In the genomic region with DNA sequence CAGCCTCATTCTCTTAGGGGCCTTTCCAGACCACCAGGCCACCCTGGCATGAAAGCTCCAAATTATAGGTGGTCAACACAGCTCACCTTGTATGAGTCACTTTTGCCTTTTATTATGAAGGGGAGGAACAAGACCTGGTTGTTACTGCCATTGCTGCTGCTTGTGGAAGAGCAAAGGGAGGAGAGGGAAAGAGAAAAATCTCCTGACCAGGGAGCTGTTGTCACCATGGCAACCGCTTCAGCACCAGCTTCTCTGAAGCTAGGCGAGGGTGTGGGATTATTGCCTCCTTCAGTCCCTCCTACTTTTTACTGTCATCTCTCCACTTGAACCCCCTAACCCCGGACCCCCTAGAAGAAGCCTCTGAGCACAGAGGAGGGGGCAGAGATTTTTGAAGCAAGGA, we compare ENCODE assay signal across 16 mouse cellular contexts. TPM values are rescaled to one million over a fixed set of nuclear protein-coding genes. Genes with fewer than 3 reads are reported as not detected.
A peak's percentile ranks its signal among the peaks of the same experiment; 100 is the strongest.
DNase-seq lines count a peak whose midpoint lies in the region; ATAC-seq and TF ChIP-seq lines count a peak whose summit lies in the region.
"Had no signal": no experiment of that assay in that cellular context is flagged by ENCODE, and none has a peak within 500 bp of the region (broad histone marks: within the 10 kb centered on the region; RNA-seq: fewer than 3 reads in every experiment).

No protein-coding gene starts in this region.

- H3K4me3 ChIP-seq in forebrain, postnatal 0 days (ENCODE audit: low read depth, low read length): no peak overlapping the region
- no peak overlapping the region for H3K4me3 ChIP-seq in neural tube, embryonic 14.5 days (ENCODE audit: low read depth, low read length)
- H3K4me3 ChIP-seq: limb, embryonic 15.5 days had no signal

- no peaks in the 10 kb centered on the region for H3K9me3 ChIP-seq in forebrain, postnatal 0 days (ENCODE audit: low read length)
- H3K9me3 ChIP-seq in neural tube, embryonic 14.5 days (ENCODE audit: control insufficient read depth, low read length): no peaks in the 10 kb centered on the region
- H3K9me3 ChIP-seq: limb, embryonic 15.5 days had no signal

- intact Hi-C loops in left cerebral cortex, postnatal 4 days (cut with DNase I): no loop called here

- peak overlapping the region; percentile 65 for H3K4me2 ChIP-seq in forebrain, postnatal 0 days (ENCODE audit: low read depth)
- peak overlapping the region; percentile 76; the same call in 1 of the 2 replicates for H3K4me2 ChIP-seq in neural tube, embryonic 14.5 days (ENCODE audit: low read depth, low read length)
- H3K4me2 ChIP-seq: limb, embryonic 15.5 days had no signal

- H3K36me3 ChIP-seq in forebrain, postnatal 0 days (ENCODE audit: insufficient read depth): peaks cover 6% of the 10 kb centered on the region; the same call in 1 of the 2 replicates
- no peaks in the 10 kb centered on the region for H3K36me3 ChIP-seq in neural tube, embryonic 14.5 days (ENCODE audit: control insufficient read depth, insufficient read depth, low read length)
- H3K36me3 ChIP-seq: limb, embryonic 15.5 days had no signal

- no peak overlapping the region for H3K9ac ChIP-seq in forebrain, postnatal 0 days
- no peak overlapping the region for H3K9ac ChIP-seq in neural tube, embryonic 14.5 days (replicated peaks; ENCODE audit: low read depth, low read length)
- H3K9ac ChIP-seq: limb, embryonic 15.5 days had no signal

- no peak for ATAC-seq in forebrain, postnatal 0 days
- ATAC-seq in neural tube, embryonic 14.5 days (ENCODE audit: low read depth): no peak
- no peak for ATAC-seq in erythroblast, adult 5-6 weeks (replicated peaks; ENCODE audit: low FRiP score, poor library complexity, severe bottlenecking)
- ATAC-seq: lung, postnatal 0 days had no signal

- DNase-seq in left cerebral cortex, adult 18-20 months (ENCODE audit: low spot score in 2 of 2): peak; percentile 57 to 58
- DNase-seq in left cerebral cortex, postnatal 4 days: no peak
- DNase-seq in brain, embryonic 18.5 days (ENCODE audit: low read depth, low spot score): peak; percentile 43
- peak; percentile 60 for DNase-seq in forebrain, postnatal 0 days
- DNase-seq in thymus, postnatal 25 days: no peak
- DNase-seq: cerebellum, postnatal 14 days; heart, adult 18-20 months; kidney, adult 9 months; spleen, adult 18-20 months had no signal

- H3K4me1 ChIP-seq in forebrain, postnatal 0 days (ENCODE audit: insufficient read depth): peaks cover 12% of the 10 kb centered on the region
- H3K4me1 ChIP-seq in neural tube, embryonic 14.5 days (ENCODE audit: control insufficient read depth, insufficient read depth, low read length): peaks cover 10% of the 10 kb centered on the region; the same call in 1 of the 2 replicates

- 39% methylated on average over 3 of the region's 3 CpGs for WGBS in forebrain, postnatal 0 days
- WGBS in neural tube, embryonic 14.5 days: 43% methylated on average over 3 of the region's 3 CpGs

- H3K27ac ChIP-seq in forebrain, postnatal 0 days (ENCODE audit: low read depth, low read length): 0 out of 2 replicates have a peak overlapping the region, but pooled peaks have one; percentile 17
- H3K27ac ChIP-seq in neural tube, embryonic 14.5 days (ENCODE audit: low read depth, low read length): no peak overlapping the region
- H3K27ac ChIP-seq: limb, embryonic 15.5 days had no signal

- TF ChIP-seq CTCF in forebrain, postnatal 0 days (IDR thresholded peaks at IDR 0.05; ENCODE audit: low read depth): no peak

- peaks cover 6% of the 10 kb centered on the region for H3K27me3 ChIP-seq in forebrain, postnatal 0 days (ENCODE audit: insufficient read depth, low read length)
- H3K27me3 ChIP-seq in neural tube, embryonic 14.5 days (ENCODE audit: control insufficient read depth, insufficient read depth, low read length): peaks cover 13% of the 10 kb centered on the region

RNA-seq across cellular contexts. Expression of a gene that starts 1.8 kb away (rescaled TPM):
- 100 to 1,000 TPM; 525 to 560 TPM for total RNA-seq in left cerebral cortex, adult 18-20 months (2021)
- total RNA-seq in left cerebral cortex, postnatal 4 days (2021): 10 to 100 TPM; 69.1 to 73.9 TPM
- total RNA-seq in forebrain, postnatal 0 days (2014; rRNA removed): 57.1 and 58.5 TPM in 2 replicates
- polyA plus RNA-seq in forebrain, postnatal 0 days (2015; fragmentation: Nextera tagmentation; extraction: Ambion mirVana): 45.5 and 78.1 TPM in 2 replicates
- polyA plus RNA-seq in neural tube, embryonic 14.5 days (2014; fragmentation: Nextera tagmentation; extraction: Ambion mirVana): 21.7 and 43.0 TPM in 2 replicates
- not detected in 2 replicates for total RNA-seq in erythroblast, adult 5-6 weeks (2015; ENCODE audit: low replicate concordance)
- total RNA-seq in erythroblast, adult 5-6 weeks (2017; ENCODE audit: low replicate concordance): not detected in 2 replicates
- total RNA-seq: hematopoietic stem cell, adult 5-6 weeks; neutrophil, adult 5-6 weeks had no signal

RNA-seq across cellular contexts. Expression of a gene that starts 16.5 kb away (rescaled TPM):
- 10 to 100 TPM; 10.5 to 13.4 TPM for total RNA-seq in left cerebral cortex, adult 18-20 months (2021)
- total RNA-seq in left cerebral cortex, postnatal 4 days (2021): 1 to 10 TPM; 3.6 to 4.9 TPM
- total RNA-seq in forebrain, postnatal 0 days (2014; rRNA removed): 2.4 and 3.4 TPM in 2 replicates
- polyA plus RNA-seq in forebrain, postnatal 0 days (2015; fragmentation: Nextera tagmentation; extraction: Ambion mirVana): 0.26 and 0.33 TPM in 2 replicates
- 0.22 TPM in 1 of 2 replicates, not detected in the other for polyA plus RNA-seq in neural tube, embryonic 14.5 days (2014; fragmentation: Nextera tagmentation; extraction: Ambion mirVana)
- total RNA-seq in erythroblast, adult 5-6 weeks (2015; ENCODE audit: low replicate concordance): not detected in 2 replicates
- total RNA-seq in erythroblast, adult 5-6 weeks (2017; ENCODE audit: low replicate concordance): not detected in 2 replicates
- total RNA-seq: hematopoietic stem cell, adult 5-6 weeks; neutrophil, adult 5-6 weeks had no signal
- polyA plus RNA-seq: embryonic facial prominence, embryonic 14.5 days; limb, embryonic 15.5 days had no signal

RNA-seq across cellular contexts. Expression of a gene that starts 45.1 kb away (rescaled TPM):
- total RNA-seq in left cerebral cortex, adult 18-20 months (2021): 10 to 100 TPM; 22.0 to 23.4 TPM
- total RNA-seq in left cerebral cortex, postnatal 4 days (2021): 10 to 100 TPM; 30.3 to 31.5 TPM
- total RNA-seq in forebrain, postnatal 0 days (2014; rRNA removed): 28.9 and 34.2 TPM in 2 replicates
- 47.7 and 53.6 TPM in 2 replicates for polyA plus RNA-seq in forebrain, postnatal 0 days (2015; fragmentation: Nextera tagmentation; extraction: Ambion mirVana)
- polyA plus RNA-seq in neural tube, embryonic 14.5 days (2014; fragmentation: Nextera tagmentation; extraction: Ambion mirVana): 54.8 and 56.0 TPM in 2 replicates
- total RNA-seq in erythroblast, adult 5-6 weeks (2015; ENCODE audit: low replicate concordance): 5.2 and 5.6 TPM in 2 replicates
- 4.3 and 15.4 TPM in 2 replicates for total RNA-seq in erythroblast, adult 5-6 weeks (2017; ENCODE audit: low replicate concordance)

RNA-seq across cellular contexts. Expression of a gene that starts 48.5 kb away (rescaled TPM):
- 1 to 10 TPM; 3.5 to 3.9 TPM for total RNA-seq in left cerebral cortex, adult 18-20 months (2021)
- 1 to 10 TPM; 5.9 to 6.6 TPM for total RNA-seq in left cerebral cortex, postnatal 4 days (2021)
- 3.6 and 6.3 TPM in 2 replicates for total RNA-seq in forebrain, postnatal 0 days (2014; rRNA removed)
- polyA plus RNA-seq in forebrain, postnatal 0 days (2015; fragmentation: Nextera tagmentation; extraction: Ambion mirVana): 4.2 and 4.6 TPM in 2 replicates
- 3.5 and 9.3 TPM in 2 replicates for polyA plus RNA-seq in neural tube, embryonic 14.5 days (2014; fragmentation: Nextera tagmentation; extraction: Ambion mirVana)
- total RNA-seq in erythroblast, adult 5-6 weeks (2015; ENCODE audit: low replicate concordance): 0.21 TPM in 1 of 2 replicates, not detected in the other
- not detected in 2 replicates for total RNA-seq in erythroblast, adult 5-6 weeks (2017; ENCODE audit: low replicate concordance)
- total RNA-seq: hematopoietic stem cell, adult 5-6 weeks; neutrophil, adult 5-6 weeks had no signal

Comparison
In these comparisons a context has a peak if more than half of its experiments do, and no peak if none do; other contexts are left out.
1. DNase-seq: peak in left cerebral cortex, adult 18-20 months (2 of 2), brain, embryonic 18.5 days (single experiment) and forebrain, postnatal 0 days (single experiment); none in left cerebral cortex, postnatal 4 days (single experiment) and thymus, postnatal 25 days (single experiment).
2. RNA of a gene that starts 1.8 kb away (total RNA-seq): 525 to 560 TPM in left cerebral cortex, adult 18-20 months, 69.1 to 73.9 TPM in left cerebral cortex, postnatal 4 days and 57.1 to 58.5 TPM in forebrain, postnatal 0 days; not detected in erythroblast, adult 5-6 weeks; every median in the first group is over 10 times any median in the second.